Mouse (Mus musculus) midbrain, embryonic 16.5 days (tissue): ENCODE results near the gene Actr3b. TPM values are rescaled to one million over a fixed set of nuclear protein-coding genes. Genes with fewer than 3 reads are reported as not detected.
A peak's percentile ranks its signal among the peaks of the same experiment; 100 is the strongest.

Experiments used
- ATAC-seq: fragments of 200-750 bp; cut with Nextera tagmentation; 2 replicates; pipeline ENCODE4 v1.8.0; 2017; ENCODE audit warnings: moderate TSS enrichment
- H3K27ac ChIP-seq: fragments of 300-500 bp; sonication (generic); 2 replicates; pipeline ENCODE4 v1.5.1; 2014; ENCODE audit warnings: mild to moderate bottlenecking, low read length, mixed read lengths
- H3K27me3 ChIP-seq: fragments of 300-500 bp; sonication (generic); 2 replicates; pipeline ENCODE4 v1.6.1; 2014; ENCODE audit warnings: low read depth, low read length, mixed read lengths; ENCODE audit not compliant: control insufficient read depth, insufficient read depth
- H3K36me3 ChIP-seq: fragments of 300-500 bp; sonication (generic); 2 replicates; pipeline ENCODE4 v1.6.1; 2014; ENCODE audit warnings: mild to moderate bottlenecking, low read length, moderate library complexity, mixed read lengths; ENCODE audit not compliant: control insufficient read depth, insufficient read depth
- H3K4me1 ChIP-seq: fragments of 300-500 bp; sonication (generic); 2 replicates; pipeline ENCODE4 v1.6.1; 2014; ENCODE audit warnings: mild to moderate bottlenecking, low read length, mixed read lengths; ENCODE audit not compliant: control insufficient read depth, insufficient read depth
- H3K4me2 ChIP-seq: fragments of 300-500 bp; sonication (generic); 2 replicates; pipeline ENCODE4 v1.6.1; 2014; ENCODE audit warnings: mild to moderate bottlenecking, low read length, mixed read lengths
- H3K4me3 ChIP-seq: fragments of 300-500 bp; sonication (generic); 2 replicates; pipeline ENCODE4 v1.5.1; 2014; ENCODE audit warnings: low read depth, mild to moderate bottlenecking, low read length, moderate library complexity, mixed read lengths
- H3K9ac ChIP-seq: fragments of 300-500 bp; sonication (generic); 2 replicates; pipeline ENCODE4 v1.6.1; 2014; ENCODE audit warnings: low read depth, low read length, mixed read lengths
- H3K9me3 ChIP-seq: fragments of 300-500 bp; sonication (generic); replicated peaks from 2 replicates; pipeline ENCODE4 v1.6.1; 2014; ENCODE audit warnings: mild to moderate bottlenecking, low read length, mixed read lengths; ENCODE audit not compliant: control insufficient read depth, poor library complexity, severe bottlenecking
- WGBS: fragments of 180-500 bp; shearing (Covaris S2); extraction: QIAGEN DNeasy Blood & Tissue Kit; methylation state at CpG from one replicate; pipeline ENCODE4 v1.1.7; 2014; 5-methylcytosine and 5-hydroxymethylcytosine counted together
- polyA plus RNA-seq: library from polyadenylated mRNA; unstranded; fragments of >200 nt; fragmentation: Nextera tagmentation; extraction: Ambion mirVana; gene quantifications from 2 replicates; pipeline ENCODE4 v1.2.1, GENCODE M21; 2015

Actr3b gene
- polyA plus RNA-seq, 1 experiment from 2014 or later: 44.5 TPM

DNA sequence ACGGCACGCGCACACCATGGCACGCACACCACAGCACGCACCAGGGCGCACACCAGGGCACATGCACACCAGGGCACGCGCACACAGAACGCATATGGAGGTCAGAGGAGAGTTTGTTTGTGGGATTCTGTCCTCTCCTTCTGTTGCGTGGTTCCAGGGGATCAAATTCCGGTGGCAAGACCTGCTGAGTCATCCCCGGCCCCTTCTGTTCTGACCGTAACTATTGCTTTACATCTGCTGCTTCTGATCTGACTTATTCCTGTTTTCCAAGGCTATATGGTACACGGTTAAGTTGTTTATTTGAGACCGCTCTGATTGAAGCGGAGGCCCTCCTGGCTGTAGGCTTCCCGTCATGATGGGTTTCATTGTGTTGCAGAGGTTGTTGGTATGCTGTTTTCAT lies 9.2 kb downstream of the Actr3b start:
- Histone ChIP-seq H3K27me3 (no peaks in the 10 kb centered on the region), H3K9me3 (0 out of 2 replicates have a peak, but pooled peaks cover 3% of the 10 kb centered on the region), H3K9ac (no peak overlapping the region), H3K4me2 (peak overlapping the region; percentile 29), H3K36me3 (no peaks in the 10 kb centered on the region), H3K4me3 (peak overlapping the region; percentile 13; the same call in 1 of the 2 replicates), H3K27ac (no peak overlapping the region), H3K4me1 (no peaks in the 10 kb centered on the region)
- 81% methylated on average over 17 of the region's 17 CpGs for WGBS
- ATAC-seq: no peak

DNA sequence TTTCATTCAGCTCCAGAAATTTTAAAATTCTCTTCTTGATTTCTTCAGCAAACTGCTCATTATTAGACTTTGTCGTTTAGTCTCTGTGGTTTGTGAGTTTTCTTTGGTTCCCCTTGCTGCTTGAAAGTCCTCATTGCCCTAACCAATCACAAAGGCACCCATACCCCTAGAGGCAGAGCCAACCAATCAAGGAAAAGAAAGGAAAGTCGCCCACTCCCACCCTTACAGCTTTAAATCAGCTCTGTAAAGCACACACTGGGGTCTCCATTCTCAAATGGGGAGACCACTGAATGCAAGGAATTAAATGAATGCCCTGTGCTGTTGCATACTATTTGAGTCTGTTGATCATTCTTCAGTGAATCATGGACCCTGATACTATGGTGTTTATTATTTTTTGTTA lies 9.6 kb downstream of the Actr3b start:
- Histone ChIP-seq H3K4me2 (no peak overlapping the region), H3K9me3 (0 out of 2 replicates have a peak, but pooled peaks cover 3% of the 10 kb centered on the region), H3K27ac (no peak overlapping the region), H3K4me3 (no peak overlapping the region), H3K4me1 (peaks cover 2% of the 10 kb centered on the region; the same call in 1 of the 2 replicates), H3K9ac (no peak overlapping the region), H3K27me3 (no peaks in the 10 kb centered on the region), H3K36me3 (no peaks in the 10 kb centered on the region)
- ATAC-seq: no peak
- WGBS: 51% methylated on average over 2 of the region's 2 CpGs

DNA sequence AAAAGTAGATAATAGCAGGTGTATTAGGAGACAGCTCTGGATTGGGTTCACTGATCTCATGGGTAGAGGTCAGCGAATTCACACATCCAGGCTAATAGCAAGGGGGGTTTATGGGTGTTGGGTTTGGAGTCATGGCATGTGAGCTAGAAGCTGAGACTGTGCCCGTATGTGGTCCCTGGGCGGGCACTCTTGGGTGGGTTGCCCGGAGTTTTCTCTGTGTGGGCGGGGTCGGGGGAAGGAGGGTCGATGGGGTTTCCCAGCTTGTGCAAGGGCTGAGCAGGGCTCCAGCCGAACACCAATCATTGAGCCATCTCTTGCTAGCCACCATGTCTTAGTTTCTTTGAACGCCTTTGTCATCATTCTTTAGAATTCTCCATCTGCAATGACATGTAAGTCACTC lies 12.7 kb downstream of the Actr3b start:
- Histone ChIP-seq H3K36me3 (no peaks in the 10 kb centered on the region), H3K27me3 (no peaks in the 10 kb centered on the region), H3K27ac (no peak overlapping the region), H3K4me3 (no peak overlapping the region), H3K9me3 (0 out of 2 replicates have a peak, but pooled peaks cover 3% of the 10 kb centered on the region), H3K9ac (no peak overlapping the region), H3K4me1 (peaks cover 2% of the 10 kb centered on the region; the same call in 1 of the 2 replicates), H3K4me2 (no peak overlapping the region)
- no peak for ATAC-seq
- 92% methylated on average over 9 of the region's 9 CpGs for WGBS

DNA sequence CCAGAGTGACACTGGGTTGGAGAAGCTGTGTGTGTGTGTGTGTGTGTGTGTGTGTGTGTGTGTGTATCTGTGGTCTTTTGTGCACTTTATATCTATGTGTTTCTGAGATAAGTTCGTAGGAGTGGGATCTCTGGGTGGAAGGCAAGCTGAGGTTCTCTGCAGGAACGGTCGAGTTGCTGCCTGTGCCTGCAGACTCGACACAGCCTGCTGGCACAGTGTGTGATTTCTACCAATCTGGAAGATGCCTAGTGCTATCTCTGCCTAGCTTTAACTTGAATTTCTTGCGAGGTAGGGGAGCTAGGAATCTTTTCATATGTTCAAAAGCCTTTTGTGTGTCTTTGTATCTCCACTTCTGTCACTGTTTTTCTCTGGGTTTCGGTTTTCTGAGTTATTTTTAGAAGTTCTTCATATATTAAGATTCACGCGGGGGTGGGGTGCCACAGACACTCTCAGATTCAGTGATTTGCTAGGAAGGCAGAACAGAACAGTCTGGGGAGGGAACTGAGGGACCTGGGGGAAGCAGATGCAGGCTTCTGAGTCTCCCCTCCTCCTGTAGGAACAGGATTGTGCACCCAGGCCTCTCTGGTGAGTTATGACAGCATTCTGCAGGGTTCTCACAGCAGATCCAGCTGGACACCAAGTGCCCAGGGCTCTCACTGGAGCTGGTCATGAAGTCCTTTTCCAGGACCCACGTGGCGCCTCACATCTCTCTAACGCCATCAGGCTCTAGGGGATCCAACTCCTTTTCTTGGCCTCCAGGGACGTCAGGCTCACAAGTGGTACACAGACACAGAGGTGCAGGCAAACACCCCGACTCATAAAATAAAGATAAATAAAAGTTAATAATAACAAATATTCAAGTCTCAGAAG lies 14.4 kb downstream of the Actr3b start:
- ATAC-seq: no peak
- WGBS: 74% methylated on average over 13 of the region's 13 CpGs
- H3K9me3 ChIP-seq: 0 out of 2 replicates have a peak, but pooled peaks cover 3% of the 10 kb centered on the region
- H3K4me2 ChIP-seq: no peak overlapping the region
- H3K9ac ChIP-seq: no peak overlapping the region
- H3K4me3 ChIP-seq: no peak overlapping the region
- H3K27ac ChIP-seq: no peak overlapping the region; the same call in 1 of the 2 replicates
- peaks cover 2% of the 10 kb centered on the region; the same call in 1 of the 2 replicates for H3K4me1 ChIP-seq
- H3K36me3 ChIP-seq: no peaks in the 10 kb centered on the region
- no peaks in the 10 kb centered on the region for H3K27me3 ChIP-seq

DNA sequence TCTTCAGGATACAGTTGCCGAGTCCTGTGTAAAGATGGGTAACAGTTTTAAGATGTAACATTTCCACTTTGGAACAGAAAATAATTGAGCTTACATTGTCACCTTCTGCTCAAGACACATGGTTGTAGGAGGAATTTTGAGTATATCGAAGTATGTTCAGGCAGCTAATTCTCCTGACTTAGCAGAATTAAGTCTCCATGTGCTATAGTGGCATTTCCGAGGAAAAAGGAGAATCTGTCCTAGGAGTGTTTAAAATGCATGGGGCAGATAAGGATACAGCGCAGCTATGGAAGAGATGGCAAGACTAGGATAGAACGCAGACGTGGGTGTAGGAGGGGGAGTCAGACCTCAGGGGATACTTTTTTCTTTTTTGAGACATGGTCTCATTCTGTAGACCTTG lies 31.8 kb downstream of the Actr3b start:
- ATAC-seq: no peak
- no peaks in the 10 kb centered on the region for H3K4me1 ChIP-seq
- H3K9me3 ChIP-seq: no peaks in the 10 kb centered on the region
- no peak overlapping the region for H3K4me3 ChIP-seq
- H3K27me3 ChIP-seq: no peaks in the 10 kb centered on the region
- no peak overlapping the region for H3K27ac ChIP-seq
- H3K9ac ChIP-seq: no peak overlapping the region
- no peaks in the 10 kb centered on the region for H3K36me3 ChIP-seq
- H3K4me2 ChIP-seq: no peak overlapping the region
- WGBS: 91% methylated on average over 6 of the region's 6 CpGs

DNA sequence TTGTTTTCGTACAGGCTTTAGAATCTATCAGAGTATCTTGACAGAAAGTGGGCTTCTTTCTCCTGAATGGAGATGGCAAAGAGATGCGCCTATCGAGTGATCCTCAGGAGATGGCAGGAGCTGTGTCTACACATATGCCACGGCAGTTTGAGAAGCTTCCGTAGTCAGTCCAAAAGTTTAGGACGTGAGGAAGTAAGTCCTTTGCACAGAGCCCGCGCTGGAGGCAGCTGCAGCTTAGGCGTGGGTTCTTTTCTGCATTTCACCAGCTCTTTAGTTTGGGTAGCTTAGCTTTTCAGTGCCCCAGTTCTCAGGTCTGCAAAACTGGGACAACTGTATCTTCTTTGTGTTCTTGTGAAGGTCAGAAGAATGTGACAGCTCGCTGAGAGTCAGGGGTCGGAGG lies 38.0 kb downstream of the Actr3b start:
- Histone ChIP-seq H3K27me3 (no peaks in the 10 kb centered on the region), H3K9me3 (no peaks in the 10 kb centered on the region), H3K36me3 (no peaks in the 10 kb centered on the region), H3K4me3 (no peak overlapping the region), H3K9ac (no peak overlapping the region), H3K4me2 (no peak overlapping the region), H3K27ac (no peak overlapping the region), H3K4me1 (no peaks in the 10 kb centered on the region)
- 85% methylated on average over 11 of the region's 11 CpGs for WGBS
- no peak for ATAC-seq

DNA sequence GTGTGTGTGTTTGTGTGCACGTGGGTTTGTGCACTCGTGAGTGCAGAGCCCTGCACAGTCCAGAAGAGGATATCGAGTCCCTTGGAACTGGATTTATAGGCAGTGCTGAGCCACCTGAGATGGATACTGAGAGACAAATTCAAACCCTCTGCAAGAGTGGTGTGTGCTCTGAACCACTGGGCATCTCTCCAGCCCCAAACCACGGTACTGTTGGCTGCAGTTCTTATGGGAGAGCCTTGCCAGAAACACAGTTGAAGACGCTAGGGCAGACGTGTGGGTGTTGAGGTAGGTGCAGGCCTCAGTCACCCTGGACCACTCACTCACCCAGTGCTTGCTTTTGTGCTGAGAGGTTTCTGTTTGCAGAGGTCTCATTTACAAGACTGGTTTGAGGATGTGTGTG lies 41.1 kb downstream of the Actr3b start:
- Histone ChIP-seq H3K9ac (no peak overlapping the region), H3K36me3 (no peaks in the 10 kb centered on the region), H3K4me3 (no peak overlapping the region), H3K4me1 (no peaks in the 10 kb centered on the region), H3K9me3 (no peaks in the 10 kb centered on the region), H3K27me3 (no peaks in the 10 kb centered on the region), H3K4me2 (no peak overlapping the region), H3K27ac (no peak overlapping the region)
- no peak for ATAC-seq
- 77% methylated on average over 6 of the region's 6 CpGs for WGBS

DNA sequence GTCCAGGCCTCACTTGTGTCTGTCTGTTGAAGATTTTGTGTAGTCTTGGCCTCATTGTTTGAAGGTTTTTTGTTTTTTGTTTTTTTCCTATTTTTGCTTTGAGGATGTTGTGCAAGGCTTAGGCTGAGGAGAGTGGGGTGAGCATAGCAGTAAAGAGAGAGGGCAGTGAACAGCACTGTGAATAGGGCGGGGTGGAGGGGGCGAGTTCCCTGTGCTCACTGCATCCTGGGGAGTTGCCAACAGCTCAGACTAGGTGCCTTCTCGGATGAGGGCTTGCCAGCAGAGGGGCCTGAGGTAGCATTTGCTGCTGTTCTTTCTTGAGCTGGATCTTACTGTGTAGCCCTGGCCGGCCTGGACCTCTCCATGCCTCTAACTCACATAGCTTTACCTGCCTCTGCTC lies 41.9 kb downstream of the Actr3b start:
- Histone ChIP-seq H3K9me3 (no peaks in the 10 kb centered on the region), H3K4me3 (no peak overlapping the region), H3K27ac (no peak overlapping the region), H3K4me1 (no peaks in the 10 kb centered on the region), H3K27me3 (no peaks in the 10 kb centered on the region), H3K36me3 (no peaks in the 10 kb centered on the region), H3K4me2 (no peak overlapping the region), H3K9ac (no peak overlapping the region)
- ATAC-seq: no peak
- 70% methylated on average over 4 of the region's 4 CpGs for WGBS

DNA sequence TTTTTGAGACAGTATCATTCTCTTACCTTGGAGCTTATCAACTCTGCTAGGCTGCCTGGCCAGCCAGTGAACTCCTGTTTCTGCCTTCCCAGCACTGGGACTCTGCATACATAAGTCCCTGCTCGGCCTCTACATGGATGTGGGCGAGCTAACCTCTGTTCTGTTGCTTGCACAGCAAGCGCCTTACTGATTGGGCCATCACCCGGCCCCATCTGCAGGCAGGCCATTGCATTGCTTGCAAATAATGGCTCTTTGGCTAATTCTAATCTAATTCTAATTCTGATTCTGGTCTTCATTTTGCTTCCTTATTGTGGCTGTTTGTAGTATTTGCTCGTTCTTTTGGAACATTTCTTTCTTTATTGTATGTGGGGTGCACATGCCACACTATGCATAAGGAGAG lies 44.8 kb downstream of the Actr3b start:
- H3K4me1 ChIP-seq: no peaks in the 10 kb centered on the region
- H3K27me3 ChIP-seq: no peaks in the 10 kb centered on the region
- no peaks in the 10 kb centered on the region for H3K9me3 ChIP-seq
- no peak overlapping the region for H3K4me2 ChIP-seq
- no peak for ATAC-seq
- WGBS: 83% methylated on average over 5 of the region's 5 CpGs
- no peak overlapping the region for H3K27ac ChIP-seq
- no peak overlapping the region for H3K4me3 ChIP-seq
- H3K9ac ChIP-seq: no peak overlapping the region
- no peaks in the 10 kb centered on the region for H3K36me3 ChIP-seq
